Mouse (Mus musculus): ENCODE measurements around the gene Scimp.
A peak's percentile ranks its signal among the peaks of the same experiment; 100 is the strongest.
"Not testable (repeated sequence)": the region's sequence is repeated elsewhere in the genome, so short reads cannot be mapped to it uniquely, and the experiment has no call there.

Gene Scimp

DNA sequence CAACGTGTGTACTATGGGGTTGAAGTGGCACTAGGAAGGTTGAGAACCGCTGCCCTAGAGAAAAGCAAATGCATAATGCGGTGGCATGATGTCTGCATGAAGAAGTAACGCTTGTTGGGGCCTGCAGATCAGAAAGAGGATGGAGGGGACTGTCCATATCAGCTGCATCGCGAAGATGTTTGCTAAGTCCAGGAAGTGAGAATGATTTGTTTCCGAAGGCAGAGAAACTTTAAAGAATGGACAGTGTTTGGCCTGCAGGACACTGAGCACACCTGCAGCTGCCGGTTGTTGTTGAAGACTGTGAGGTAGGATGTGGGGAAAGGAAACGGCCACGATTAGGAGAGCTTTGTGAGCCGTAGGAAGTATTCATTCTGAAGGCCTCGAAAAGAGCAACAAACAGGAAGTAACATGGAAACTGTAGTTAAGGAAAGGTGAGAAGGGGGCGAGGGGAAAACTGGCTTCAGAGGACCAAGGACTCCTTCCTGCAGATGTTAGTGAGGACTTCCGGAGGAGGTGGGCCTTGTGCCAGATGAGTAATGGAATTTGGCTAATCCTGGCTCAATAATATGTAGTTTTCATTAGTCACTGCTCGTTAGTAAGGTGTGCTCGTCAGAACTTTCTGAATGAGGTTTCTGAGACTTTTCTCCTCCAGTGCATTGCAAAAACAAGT lies 46.5 kb downstream of the Scimp start:
- no peak for DNase-seq

DNA sequence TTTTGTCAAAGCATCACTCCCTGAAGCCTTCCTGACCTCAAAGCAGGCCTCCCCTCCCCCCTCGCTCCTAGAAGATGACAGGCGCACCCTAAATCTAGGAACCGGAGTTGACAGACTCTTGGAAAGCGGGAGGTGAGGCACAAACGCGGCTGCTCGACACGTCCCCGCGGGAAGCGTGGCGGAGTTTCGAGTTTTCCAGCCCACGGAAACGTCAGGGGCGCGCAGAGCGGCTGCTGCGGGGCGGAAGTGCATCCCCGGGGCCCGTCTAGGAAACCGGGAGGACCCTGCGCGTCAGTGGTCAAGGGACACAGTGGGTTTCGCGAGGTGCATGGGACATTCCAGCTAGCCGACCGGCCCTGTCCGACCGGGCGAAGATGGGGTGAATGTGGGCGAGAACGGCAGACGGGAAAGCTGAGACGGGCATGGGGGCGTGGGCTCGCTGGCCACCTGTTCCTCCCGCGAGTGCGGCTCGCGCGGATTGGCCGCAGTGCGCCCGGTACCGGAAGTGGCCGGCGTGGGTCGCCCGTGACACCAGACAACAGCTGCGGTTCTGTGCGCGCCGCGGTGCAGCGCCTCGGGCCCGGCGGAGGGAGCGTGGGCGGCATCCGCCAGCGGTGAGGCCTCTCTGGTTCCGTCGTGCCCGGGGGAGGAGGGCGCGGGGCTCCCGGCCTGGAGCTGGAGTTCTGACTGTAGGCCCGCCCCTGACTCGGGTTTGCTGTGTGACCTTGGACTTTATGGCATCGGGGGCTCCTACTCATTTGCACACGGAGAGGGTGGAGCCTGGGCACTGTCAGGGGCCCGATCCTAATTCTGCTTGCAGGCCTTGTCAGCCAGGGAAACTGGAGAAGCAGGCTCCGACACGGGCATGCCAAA lies 48.2 kb downstream of the Scimp start, which contains the start of gene Zfp3:
Gene Zfp3, plus strand, starts transcription at position 274 of the 873 bp plus-strand sequence.
- DNase-seq, result peak; percentile 77

DNA sequence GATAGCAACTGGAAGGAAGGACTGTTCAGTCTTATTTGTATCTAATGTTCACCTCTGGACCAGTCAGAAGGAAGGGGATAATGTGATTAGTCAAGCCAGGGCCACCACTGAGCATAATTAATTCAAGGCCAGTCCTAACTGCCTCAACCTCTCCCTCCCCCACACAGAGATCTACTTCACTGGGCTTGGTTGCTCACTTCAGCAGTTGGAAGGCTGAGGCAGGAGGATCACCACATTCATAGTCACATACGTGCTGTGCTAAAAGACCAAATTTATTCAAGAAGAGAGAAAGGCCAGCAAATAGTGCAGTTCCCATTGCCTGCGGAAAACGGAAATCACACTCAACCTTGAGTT lies 48.8 kb downstream of the Scimp start:
- DNase-seq, result no peak

DNA sequence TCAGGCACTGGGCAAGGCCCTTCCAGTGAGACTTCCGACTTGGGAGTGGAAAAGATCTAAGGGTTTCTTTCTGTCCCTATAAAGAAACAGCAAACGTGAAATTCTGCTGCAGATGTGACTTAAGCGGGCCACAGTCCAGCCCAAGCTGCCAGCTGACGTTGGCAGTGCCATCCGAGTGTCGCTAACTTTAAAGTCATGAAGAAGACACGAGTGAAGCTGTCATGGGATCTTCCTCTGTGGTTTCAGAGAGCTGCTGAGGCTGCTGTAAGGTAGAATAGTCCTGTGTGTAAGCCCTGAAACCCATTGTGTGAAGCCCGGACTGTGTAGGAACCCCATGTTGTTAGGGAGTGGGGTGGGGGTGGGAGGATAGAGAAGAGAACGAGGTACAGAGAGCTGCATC lies 49.7 kb downstream of the Scimp start:
- DNase-seq, result no peak

DNA sequence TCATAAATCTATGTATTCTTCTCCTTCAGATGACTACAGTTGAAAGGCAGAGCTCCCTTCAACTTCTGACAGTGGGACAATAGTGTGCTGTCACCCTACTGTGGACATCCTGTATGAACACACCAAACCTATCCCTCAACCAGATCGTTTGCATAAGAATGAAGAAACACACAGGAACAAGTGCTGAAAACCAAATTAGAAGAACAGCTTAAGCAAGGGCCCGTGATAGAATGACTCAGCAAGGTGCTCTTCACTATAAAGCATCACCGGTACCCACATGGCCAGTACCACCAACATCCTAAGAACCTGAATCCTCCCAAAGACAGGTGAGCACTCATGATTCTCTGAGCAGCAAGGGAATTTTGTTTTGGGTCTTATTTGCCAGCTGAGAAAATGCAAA lies 51.9 kb downstream of the Scimp start:
- not testable (repeated sequence) for DNase-seq

DNA sequence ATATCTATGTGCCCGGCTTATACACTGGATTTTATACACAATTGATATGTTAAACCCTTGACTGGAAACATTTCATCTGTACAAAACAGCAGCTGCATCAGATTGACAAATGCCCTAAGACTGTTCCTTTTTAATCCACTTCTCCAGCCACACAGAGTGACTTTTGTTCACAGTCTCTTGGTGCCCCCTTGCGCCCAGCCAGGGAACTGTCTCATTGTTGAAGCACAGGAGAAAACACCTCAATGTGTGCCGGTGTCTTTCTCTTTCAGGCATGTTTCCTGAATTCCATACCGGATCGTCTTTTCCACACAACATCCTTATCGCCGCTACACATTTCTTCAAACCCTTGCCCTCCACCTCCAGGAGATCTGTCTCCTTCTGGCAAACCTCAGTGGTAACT lies 56.7 kb downstream of the Scimp start:
- peak; percentile 63 for DNase-seq

DNA sequence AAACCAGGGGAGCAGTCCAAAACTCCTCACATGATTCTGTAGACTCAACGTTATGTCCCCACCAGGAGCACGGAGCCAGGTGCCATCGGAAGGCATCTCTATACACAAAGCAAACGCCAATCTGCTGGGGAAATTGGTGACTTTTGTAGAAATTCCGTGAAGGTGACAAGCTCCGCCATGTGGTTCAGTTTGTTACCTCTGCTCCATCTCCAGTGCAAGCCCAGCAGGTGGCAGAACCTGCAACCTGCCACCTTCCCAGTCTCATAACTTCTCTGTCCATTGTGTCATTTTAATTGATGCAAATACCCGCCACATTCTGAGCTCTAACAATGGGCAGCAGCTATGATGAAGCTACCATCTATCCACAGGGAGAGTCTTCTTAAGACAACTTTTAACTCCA lies 57.4 kb downstream of the Scimp start:
- DNase-seq, result no peak

DNA sequence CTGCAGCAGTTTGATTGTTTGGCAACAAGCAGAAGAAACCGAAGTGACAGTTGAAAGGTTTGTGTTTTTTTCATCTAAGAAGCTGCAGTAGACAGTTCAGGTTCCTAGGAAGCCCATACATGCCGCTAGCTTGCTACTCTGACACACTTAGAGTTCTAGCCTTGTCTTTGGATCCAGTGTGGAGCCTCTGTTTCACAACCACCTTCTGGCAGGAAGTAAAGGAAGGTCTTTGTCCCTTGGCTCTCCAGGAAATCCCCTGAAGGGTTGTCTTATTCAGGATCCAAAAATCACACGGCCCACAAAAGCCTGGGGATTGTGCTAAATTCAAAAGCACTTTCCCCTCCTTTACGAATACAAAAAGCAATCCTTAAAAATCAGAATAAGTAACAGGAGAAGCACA lies 57.9 kb downstream of the Scimp start:
- no peak for DNase-seq

DNA sequence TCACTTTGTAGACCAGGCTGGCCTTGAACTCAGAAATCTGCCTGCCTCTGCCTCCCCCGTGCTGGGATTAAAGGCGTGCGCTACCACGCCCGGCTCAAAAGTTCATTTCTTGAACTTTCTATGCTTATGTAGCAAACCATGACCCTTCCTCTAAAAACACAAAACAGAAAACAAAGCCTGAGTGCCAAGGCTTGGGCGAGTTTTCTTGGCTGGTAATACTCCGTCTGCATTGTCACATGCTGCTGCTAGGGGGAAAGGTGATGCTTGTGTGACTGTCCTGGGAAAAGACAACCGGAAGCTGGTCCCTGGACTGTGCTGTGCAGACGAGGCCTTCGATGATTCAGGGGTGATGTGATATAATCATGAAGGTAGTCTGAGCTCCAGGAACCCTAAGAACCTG lies 59.2 kb downstream of the Scimp start:
- no peak for DNase-seq

DNA sequence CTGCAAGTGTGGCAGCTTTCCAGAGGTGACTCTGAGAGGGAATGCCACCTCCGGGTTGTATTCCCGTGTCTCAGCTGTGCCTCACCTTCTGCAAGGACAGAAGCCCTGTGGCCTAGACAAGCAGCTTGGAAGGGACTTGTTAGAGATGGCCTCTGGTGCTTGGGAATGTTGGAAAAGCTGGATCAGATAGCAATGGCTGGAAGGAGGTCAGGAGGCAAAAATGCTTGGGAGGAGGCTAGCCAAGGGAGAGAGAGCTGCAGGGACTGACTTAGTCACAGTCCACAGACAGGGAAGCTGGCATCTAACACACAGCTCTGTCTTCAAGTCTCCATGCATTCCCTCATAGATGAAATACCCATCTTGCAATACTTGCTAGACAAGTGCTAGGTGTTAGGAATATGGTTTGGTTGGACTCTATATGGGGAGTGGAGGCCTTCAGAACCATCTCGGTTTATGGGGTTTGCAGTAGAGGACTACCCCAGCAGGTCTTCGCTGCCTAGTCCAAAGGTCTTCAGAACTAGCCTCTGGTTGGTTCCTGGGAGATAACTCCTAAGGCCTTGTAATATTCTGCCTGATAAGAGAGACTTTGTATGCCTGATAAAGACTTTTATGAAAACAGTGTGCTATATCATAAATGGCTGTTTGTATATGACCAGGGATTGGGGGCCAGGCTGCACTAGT lies 59.9 kb downstream of the Scimp start:
- DNase-seq, result no peak

DNA sequence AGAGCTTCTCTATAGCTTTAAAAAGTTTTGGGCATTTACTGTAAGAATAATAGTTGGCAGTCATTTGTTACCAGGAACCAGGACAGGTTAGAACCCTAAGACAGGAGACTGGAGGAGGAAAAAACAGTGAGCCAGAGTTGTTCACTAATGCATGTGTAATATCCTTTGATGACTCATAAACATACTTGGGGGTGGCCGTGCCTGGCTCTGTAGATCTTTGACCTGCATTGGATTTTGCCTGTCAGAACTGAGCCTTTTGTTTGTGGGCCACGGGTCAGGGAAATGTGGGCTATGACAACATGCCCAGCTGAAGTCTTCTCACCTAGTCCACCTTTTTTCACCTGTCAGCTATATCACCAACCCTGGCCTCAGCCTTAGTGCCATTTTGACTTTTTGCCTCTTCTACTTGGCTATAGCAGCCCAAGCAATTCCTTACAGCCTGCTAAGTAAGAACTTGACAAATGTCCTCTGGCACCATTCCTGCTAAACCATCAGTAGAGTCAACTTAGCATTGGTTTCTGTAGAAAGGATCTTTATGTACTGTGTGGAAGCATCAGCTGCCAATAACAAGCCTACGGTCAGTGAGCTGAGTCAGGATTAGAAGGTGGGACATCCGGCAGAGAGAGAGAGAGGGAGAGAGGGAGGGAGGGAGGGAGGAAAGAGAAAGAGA lies 64.4 kb downstream of the Scimp start:
- DNase-seq, result no peak

DNA sequence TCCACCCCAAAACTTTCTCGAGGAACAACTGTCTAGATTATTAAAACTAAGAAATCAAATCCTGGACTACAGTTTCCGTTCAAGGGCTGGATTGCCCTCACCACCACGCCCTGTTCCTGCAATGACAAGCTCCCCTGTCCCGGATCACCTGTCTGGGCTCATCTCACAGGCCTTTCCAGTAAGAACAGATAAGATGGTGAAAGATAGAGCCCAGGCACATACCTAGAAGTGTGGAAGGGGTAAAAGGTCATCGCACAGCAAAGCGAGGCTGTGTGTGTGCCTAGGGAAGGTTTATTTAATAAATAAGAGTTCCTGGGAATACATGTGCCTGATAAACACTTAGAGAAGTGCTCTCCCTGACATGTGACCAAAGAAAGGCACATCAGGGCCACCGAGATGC lies 66.8 kb downstream of the Scimp start:
- no peak for DNase-seq

DNA sequence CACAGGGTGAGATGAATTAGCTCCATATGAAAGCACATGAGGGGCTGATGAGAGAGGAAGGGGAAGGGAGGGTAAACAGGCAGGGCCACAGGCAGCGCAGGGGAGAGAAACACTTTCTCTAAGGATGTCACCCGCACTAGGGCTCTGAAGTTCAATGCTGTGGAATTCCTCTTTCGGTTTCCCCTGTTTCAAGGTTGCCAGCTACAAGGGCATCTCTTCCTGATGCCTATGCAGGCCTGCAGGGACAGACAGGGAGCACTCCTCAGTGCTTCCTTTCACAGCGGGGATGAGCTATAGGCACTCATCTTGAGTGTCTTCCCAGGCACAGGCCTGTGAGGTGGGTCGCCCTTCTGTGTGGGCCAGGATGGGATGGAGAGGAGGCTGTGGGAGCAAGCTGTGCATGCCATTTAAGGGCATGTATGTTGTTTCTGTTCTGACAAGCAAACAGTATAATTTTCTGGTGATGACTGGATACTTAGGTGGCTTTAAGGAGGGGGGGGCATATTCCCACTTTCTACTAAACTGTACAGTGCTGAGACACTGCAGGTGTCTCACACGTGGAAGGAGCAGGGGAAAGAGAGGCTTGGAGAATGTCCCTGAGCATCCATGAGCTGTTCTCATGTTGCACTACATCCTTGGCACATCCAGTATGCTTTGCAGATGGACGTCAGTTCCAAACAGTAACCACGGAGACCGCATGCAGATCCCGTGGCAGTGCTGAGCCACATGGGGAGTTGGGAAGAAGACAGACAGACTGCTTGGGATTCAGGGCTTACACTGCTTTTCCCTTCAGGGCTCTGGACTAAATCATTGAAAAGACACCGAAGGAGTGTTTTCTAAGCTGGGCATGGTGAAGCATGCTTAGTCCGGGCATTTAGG lies 69.6 kb downstream of the Scimp start:
- DNase-seq, result no peak

DNA sequence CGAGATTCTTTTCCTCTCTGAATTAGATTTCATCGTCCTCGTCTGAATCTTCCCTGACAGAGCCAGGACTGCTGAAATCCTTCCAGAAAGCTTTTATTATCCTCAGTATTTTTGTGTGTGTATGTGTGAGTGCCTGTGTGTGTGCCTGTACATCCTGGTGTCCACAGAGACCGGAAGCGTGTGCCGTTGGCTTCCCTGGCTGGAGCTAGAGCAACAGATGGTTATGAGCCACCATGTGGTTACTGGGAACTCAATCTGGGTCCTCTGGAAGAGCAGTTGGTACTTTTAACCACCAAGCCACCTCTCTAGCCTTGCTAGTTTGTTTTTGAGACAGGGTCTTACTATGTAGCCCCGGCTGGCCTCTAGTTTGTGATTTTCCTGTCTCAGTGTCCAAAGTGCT lies 70.3 kb downstream of the Scimp start:
- no peak for DNase-seq

DNA sequence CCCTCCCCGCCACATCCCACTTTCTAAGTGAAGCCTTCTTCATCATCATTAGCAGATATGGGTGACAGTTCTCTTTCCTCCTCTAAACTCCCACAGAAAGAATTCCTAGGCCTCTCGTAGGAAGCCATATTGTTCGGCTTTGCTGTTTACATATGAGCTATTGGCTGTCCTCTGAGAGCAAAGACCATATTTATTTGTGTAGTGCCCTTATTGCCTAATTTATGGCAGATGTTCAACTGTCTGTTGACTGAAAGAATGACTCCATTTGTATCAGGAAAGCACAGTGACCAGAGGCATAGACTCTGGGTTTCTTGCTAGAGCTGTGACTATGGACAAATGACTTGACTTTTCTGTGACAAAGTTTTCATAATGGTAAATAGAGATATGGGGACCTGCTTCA lies 70.8 kb downstream of the Scimp start:
- no peak for DNase-seq
